Mouse (Mus musculus) layer of hippocampus, postnatal 25 days (tissue): ENCODE measurements at regions not wholly inside any gene's neighbourhood (a gene's known extent, or its start where the extent isn't known, plus 50 kb on each side); places are given as distances from the start of the nearest gene placed in this dataset.

Experiments
- DNase-seq, 2 experiments: peaks; one replicate each; pipeline ENCODE4 v3.0.0; 2022; ENCODE audit warnings: mixed read lengths in 2 of 2, low spot score in 1 of 2; ENCODE audit errors: extremely low spot score in 1 of 2

GRCm38 (mm10) chr10:111777559-111777958, 194.9 kb upstream of the Krr1 start:
- DNase-seq, result no peak

- DNase-seq, result no peak
Measured at GRCm38 (mm10) chr10:111778111-111778510, 194.4 kb upstream of the Krr1 start.

- DNase-seq, result no peak
Measured at GRCm38 (mm10) chr10:111779956-111780355, 192.5 kb upstream of the Krr1 start.

GRCm38 (mm10) chr10:111782195-111782810, 190.2 kb upstream of the Krr1 start:
- no peak for DNase-seq

- no peak for DNase-seq
Measured at GRCm38 (mm10) chr10:111783496-111783895, 189.0 kb upstream of the Krr1 start.

- no peak for DNase-seq
Measured at GRCm38 (mm10) chr10:111784065-111784853, 188.2 kb upstream of the Krr1 start.

- DNase-seq, result no peak
Measured at GRCm38 (mm10) chr10:111787175-111787574, 185.3 kb upstream of the Krr1 start.

- DNase-seq, result no peak
Measured at GRCm38 (mm10) chr10:111789264-111789663, 183.2 kb upstream of the Krr1 start.

GRCm38 (mm10) chr10:111790911-111791310, 181.6 kb upstream of the Krr1 start:
- DNase-seq, result no peak

- no peak for DNase-seq
Measured at GRCm38 (mm10) chr10:111795056-111795455, 177.4 kb upstream of the Krr1 start.

GRCm38 (mm10) chr10:111795756-111796155, 176.7 kb upstream of the Krr1 start:
- DNase-seq, result no peak

- DNase-seq, result no peak
Measured at GRCm38 (mm10) chr10:111798851-111799281, 173.6 kb upstream of the Krr1 start.

- no peak for DNase-seq
Measured at GRCm38 (mm10) chr10:111799850-111800589, 172.4 kb upstream of the Krr1 start.

GRCm38 (mm10) chr10:111800590-111800935, 171.9 kb upstream of the Krr1 start:
- DNase-seq, result no peak

- DNase-seq, result no peak
Measured at GRCm38 (mm10) chr10:111801021-111801793, 171.3 kb upstream of the Krr1 start.

GRCm38 (mm10) chr10:111801794-111802359, 170.6 kb upstream of the Krr1 start:
- no peak for DNase-seq

GRCm38 (mm10) chr10:111806333-111806732, 166.1 kb upstream of the Krr1 start:
- no peak for DNase-seq

- no peak for DNase-seq
Measured at GRCm38 (mm10) chr10:111806916-111807315, 165.5 kb upstream of the Krr1 start.

GRCm38 (mm10) chr10:111813736-111814135, 158.7 kb upstream of the Krr1 start:
- no peak for DNase-seq

GRCm38 (mm10) chr10:111814648-111815047, 157.8 kb upstream of the Krr1 start:
- DNase-seq, result no peak
